Mouse (Mus musculus) intestine, postnatal 0 days (tissue): ENCODE measurements around the gene Lpxn. TPM values are rescaled to one million over a fixed set of nuclear protein-coding genes. Genes with fewer than 3 reads are reported as not detected.

Source experiments
- ATAC-seq: fragments of 200-750 bp; cut with Nextera tagmentation; 2 replicates; pipeline ENCODE4 v1.8.0; 2017; ENCODE audit warnings: mild to moderate bottlenecking, moderate TSS enrichment, moderate library complexity
- H3K27ac ChIP-seq: fragments of 300-500 bp; sonication (generic); 2 replicates; pipeline ENCODE4 v1.5.1; 2014; ENCODE audit warnings: mild to moderate bottlenecking, low read depth, low read length, moderate library complexity
- H3K27me3 ChIP-seq: fragments of 300-500 bp; sonication (generic); replicated peaks from 2 replicates; pipeline ENCODE4 v1.6.1; 2014; ENCODE audit warnings: low read length, mixed read lengths; ENCODE audit not compliant: control insufficient read depth, insufficient read depth
- H3K36me3 ChIP-seq: fragments of 300-500 bp; sonication (generic); 2 replicates; pipeline ENCODE4 v1.6.1; 2014; ENCODE audit warnings: mild to moderate bottlenecking, moderate library complexity; ENCODE audit not compliant: control insufficient read depth, insufficient read depth
- H3K4me1 ChIP-seq: fragments of 300-500 bp; sonication (generic); replicated peaks from 2 replicates; pipeline ENCODE4 v1.6.1; 2014; ENCODE audit warnings: antibody characterized with exemption, low read length, mixed read lengths; ENCODE audit not compliant: control insufficient read depth, insufficient read depth
- H3K4me2 ChIP-seq: fragments of 300-500 bp; sonication (generic); replicated peaks from 2 replicates; pipeline ENCODE4 v1.6.1; 2014; ENCODE audit warnings: low read depth, mild to moderate bottlenecking, moderate library complexity
- H3K4me3 ChIP-seq: fragments of 300-500 bp; sonication (generic); 2 replicates; pipeline ENCODE4 v1.5.1; 2014; ENCODE audit warnings: low read depth, low read length
- H3K9ac ChIP-seq: fragments of 300-500 bp; sonication (generic); 2 replicates; pipeline ENCODE4 v1.6.1; 2014; ENCODE audit warnings: mild to moderate bottlenecking, low read depth, low read length
- H3K9me3 ChIP-seq: fragments of 300-500 bp; sonication (generic); 2 replicates; pipeline ENCODE4 v1.6.1; 2016; ENCODE audit warnings: mixed run types; ENCODE audit not compliant: control insufficient read depth
- CTCF ChIP-seq: sonication (generic); IDR thresholded peaks from 2 replicates; pipeline ENCODE4 v1.5.1; 2016; ENCODE audit warnings: low read depth, mild to moderate bottlenecking, control low read depth, antibody characterized with exemption, moderate library complexity
- WGBS: fragments of 180-500 bp; shearing (Covaris S2); extraction: QIAGEN DNeasy Blood & Tissue Kit; methylation state at CpG from one replicate; pipeline ENCODE4 v1.1.7; 2014; 5-methylcytosine and 5-hydroxymethylcytosine counted together
- polyA plus RNA-seq: library from polyadenylated mRNA; unstranded; fragments of >200 nt; fragmentation: Nextera tagmentation; extraction: Ambion mirVana; gene quantifications from 2 replicates; pipeline ENCODE4 v1.2.1, GENCODE M21; 2015

Gene Lpxn
- polyA plus RNA-seq, 1 experiment from 2014 or later = 1.7 TPM

DNA sequence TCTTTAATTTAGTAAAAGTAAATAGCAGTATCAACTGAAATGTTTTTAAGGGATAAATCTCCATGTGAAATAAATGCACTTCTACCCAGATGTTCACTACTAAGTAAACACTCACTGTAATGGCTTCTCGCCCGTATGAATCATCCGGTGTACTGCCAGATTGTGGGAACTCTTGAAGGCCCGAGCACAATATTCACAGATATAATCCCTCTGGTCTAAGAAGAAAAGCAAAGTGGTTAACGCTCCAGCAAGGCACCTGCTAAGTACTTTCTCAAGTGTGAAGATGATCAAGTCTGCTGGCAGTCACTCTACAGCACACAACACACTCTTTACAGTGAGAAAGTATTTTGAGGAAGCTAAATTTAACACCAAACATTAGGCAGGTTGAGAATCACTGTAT lies 25.1 kb upstream of the Lpxn start:
- no peak overlapping the region for H3K4me2 ChIP-seq
- H3K27ac ChIP-seq = no peak overlapping the region
- TF ChIP-seq CTCF = no peak
- H3K9me3 ChIP-seq = no peaks in the 10 kb centered on the region
- WGBS = 59% methylated on average over 5 of the region's 5 CpGs
- H3K27me3 ChIP-seq = no peaks in the 10 kb centered on the region
- no peak overlapping the region for H3K4me3 ChIP-seq
- H3K9ac ChIP-seq = no peak overlapping the region
- ATAC-seq = no peak
- no peaks in the 10 kb centered on the region for H3K4me1 ChIP-seq
- H3K36me3 ChIP-seq = peaks cover 57% of the 10 kb centered on the region

GRCm38 (mm10) chr19:12780437-12780836 lies 15.6 kb upstream of the Lpxn start:
- ATAC-seq = no peak
- Histone ChIP-seq H3K9ac (no peak overlapping the region), H3K9me3 (no peaks in the 10 kb centered on the region), H3K27me3 (no peaks in the 10 kb centered on the region), H3K27ac (no peak overlapping the region), H3K4me3 (no peak overlapping the region), H3K4me1 (no peaks in the 10 kb centered on the region), H3K4me2 (no peak overlapping the region), H3K36me3 (peaks cover 19% of the 10 kb centered on the region)
- TF ChIP-seq CTCF = no peak

GRCm38 (mm10) chr19:12786803-12787395 lies 9.1 kb upstream of the Lpxn start:
- Histone ChIP-seq H3K9me3 (no peaks in the 10 kb centered on the region), H3K4me1 (no peaks in the 10 kb centered on the region), H3K4me2 (no peak overlapping the region), H3K27me3 (no peaks in the 10 kb centered on the region), H3K36me3 (no peaks in the 10 kb centered on the region), H3K9ac (no peak overlapping the region), H3K4me3 (no peak overlapping the region), H3K27ac (no peak overlapping the region)
- no peak for ATAC-seq
- TF ChIP-seq CTCF = no peak
- 85% methylated on average over 2 of the region's 2 CpGs for WGBS

GRCm38 (mm10) chr19:12787721-12788120 lies 8.3 kb upstream of the Lpxn start:
- no peak overlapping the region for H3K9ac ChIP-seq
- no peak overlapping the region for H3K4me2 ChIP-seq
- H3K27me3 ChIP-seq = no peaks in the 10 kb centered on the region
- H3K4me1 ChIP-seq = no peaks in the 10 kb centered on the region
- no peak for ATAC-seq
- H3K27ac ChIP-seq = no peak overlapping the region
- no peak for TF ChIP-seq CTCF
- WGBS = 87% methylated on average over 4 of the region's 4 CpGs
- H3K9me3 ChIP-seq = no peaks in the 10 kb centered on the region
- no peak overlapping the region for H3K4me3 ChIP-seq
- no peaks in the 10 kb centered on the region for H3K36me3 ChIP-seq

DNA sequence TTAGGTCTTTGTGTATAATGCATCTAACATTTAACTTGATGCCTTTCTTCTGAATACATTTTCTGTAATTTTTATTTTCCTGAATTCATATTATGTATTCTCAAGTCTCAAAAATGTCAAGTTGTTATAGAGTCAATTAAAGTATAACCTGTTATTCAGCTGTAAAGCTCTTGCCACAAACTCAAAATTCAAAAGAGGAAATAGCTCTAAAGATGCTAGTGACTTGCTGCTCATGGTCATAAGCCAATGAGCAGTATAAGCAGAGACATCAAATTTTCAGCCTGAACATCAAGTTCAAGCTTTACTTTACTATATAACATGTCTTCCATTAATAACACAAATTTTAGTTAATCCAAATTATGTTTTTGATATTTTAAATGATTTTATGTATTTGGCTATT lies 3.6 kb upstream of the Lpxn start:
- Histone ChIP-seq H3K36me3 (no peaks in the 10 kb centered on the region), H3K9me3 (no peaks in the 10 kb centered on the region), H3K4me3 (no peak overlapping the region), H3K4me2 (no peak overlapping the region), H3K27ac (no peak overlapping the region), H3K27me3 (no peaks in the 10 kb centered on the region), H3K4me1 (no peaks in the 10 kb centered on the region), H3K9ac (no peak overlapping the region)
- no peak for ATAC-seq
- no peak for TF ChIP-seq CTCF

- Histone ChIP-seq H3K4me2 (peak overlapping the region; percentile 71), H3K27ac (peak overlapping the region; percentile 100), H3K36me3 (no peaks in the 10 kb centered on the region), H3K4me1 (no peaks in the 10 kb centered on the region; the same call in 1 of the 2 replicates), H3K27me3 (no peaks in the 10 kb centered on the region), H3K9me3 (no peaks in the 10 kb centered on the region), H3K9ac (peak overlapping the region; percentile 100), H3K4me3 (peak overlapping the region; percentile 99)
- WGBS = under 1% methylated on average over 39 of the region's 39 CpGs
- ATAC-seq = peak; percentile 51
- peak; percentile 95 for TF ChIP-seq CTCF
Observed at GRCm38 (mm10) chr19:12794056-12795044, 1.6 kb upstream of the Lpxn start.
